Mouse (Mus musculus) E14TG2a.4 (cell line): Measurements from ENCODE around the gene Lnx2.

Experiments
- H3K27me3 ChIP-seq: 2 replicates; pipeline ENCODE4 v1.6.1; 2014; ENCODE audit warnings: low read length, control low read depth; ENCODE audit not compliant: insufficient read depth
- H3K36me3 ChIP-seq: 2 replicates; pipeline ENCODE4 v1.6.1; 2014; ENCODE audit warnings: low read length, control low read depth; ENCODE audit not compliant: insufficient read depth
- H3K4me1 ChIP-seq: replicated peaks from 2 replicates; pipeline ENCODE4 v1.6.1; 2014; ENCODE audit warnings: low read depth, low read length, control low read depth
- H3K4me3 ChIP-seq: replicated peaks from 2 replicates; pipeline ENCODE4 v1.5.1; 2014; ENCODE audit warnings: mild to moderate bottlenecking, low read length
- H3K9me3 ChIP-seq: 2 replicates; pipeline ENCODE4 v1.6.1; 2014; ENCODE audit warnings: low read length, control low read depth
- CTCF ChIP-seq: conservative IDR thresholded peaks from 2 replicates; pipeline ENCODE4 v1.5.1; 2014; ENCODE audit warnings: low read length
- NANOG ChIP-seq: IDR thresholded peaks from 2 replicates; pipeline ENCODE4 v1.6.1; 2014; ENCODE audit warnings: borderline replicate concordance, low read length, mixed read lengths
- POU5F1 ChIP-seq: IDR thresholded peaks from 2 replicates; pipeline ENCODE4 v1.6.1; 2014; ENCODE audit warnings: low read length, borderline replicate concordance

Lnx2 gene

GRCm38 (mm10) chr5:146968695-146969393, 107.5 kb downstream of the Lnx2 start:
- H3K4me3 ChIP-seq = no peak overlapping the region
- peaks cover 61% of the 10 kb centered on the region for H3K4me1 ChIP-seq
- H3K27me3 ChIP-seq = 0 out of 2 replicates have a peak, but pooled peaks cover 1% of the 10 kb centered on the region
- TF ChIP-seq NANOG = no peak
- no peak for TF ChIP-seq POU5F1
- no peak for TF ChIP-seq CTCF
- H3K36me3 ChIP-seq = no peaks in the 10 kb centered on the region
- H3K9me3 ChIP-seq = no peaks in the 10 kb centered on the region
